In genomic region chr2:84252076-84252475, GRCm38 (mm10) we compare ENCODE assay signal across 25 mouse cellular contexts.
"Had no signal": no experiment of that assay in that cellular context is flagged by ENCODE, and none has a peak within 500 bp of the region (broad histone marks: within the 10 kb centered on the region; RNA-seq: fewer than 3 reads in every experiment).

No protein-coding gene starts in this region.

- H3K27ac ChIP-seq: heart, embryonic 10.5 days; hindbrain, embryonic 10.5 days; hindbrain, embryonic 12.5 days; hindbrain, embryonic 15.5 days; hindbrain, postnatal 0 days; kidney, embryonic 15.5 days; kidney, postnatal 0 days; limb, embryonic 13.5 days; limb, embryonic 15.5 days had no signal

- H3K4me2 ChIP-seq: heart, embryonic 12.5 days; hindbrain, embryonic 12.5 days; hindbrain, embryonic 15.5 days; kidney, embryonic 15.5 days; limb, embryonic 13.5 days; limb, embryonic 15.5 days; liver, embryonic 11.5 days had no signal

- H3K36me3 ChIP-seq: heart, embryonic 10.5 days; heart, embryonic 12.5 days; hindbrain, embryonic 10.5 days; hindbrain, embryonic 12.5 days; hindbrain, embryonic 15.5 days; kidney, embryonic 15.5 days; limb, embryonic 13.5 days; limb, embryonic 15.5 days had no signal

- H3K9ac ChIP-seq: heart, embryonic 12.5 days; hindbrain, embryonic 12.5 days; hindbrain, embryonic 15.5 days; kidney, embryonic 15.5 days; limb, embryonic 13.5 days; limb, embryonic 15.5 days had no signal

- H3K4me1 ChIP-seq: heart, embryonic 10.5 days; heart, embryonic 12.5 days; hindbrain, embryonic 10.5 days; hindbrain, embryonic 12.5 days; hindbrain, embryonic 15.5 days; kidney, embryonic 15.5 days; limb, embryonic 13.5 days; limb, embryonic 15.5 days had no signal

- ATAC-seq: hindbrain, postnatal 0 days; intestine, embryonic 16.5 days had no signal

- H3K4me3 ChIP-seq: heart, embryonic 10.5 days; heart, embryonic 12.5 days; hindbrain, embryonic 10.5 days; hindbrain, embryonic 12.5 days; hindbrain, embryonic 15.5 days; kidney, embryonic 15.5 days; limb, embryonic 13.5 days; limb, embryonic 15.5 days had no signal

- H3K27me3 ChIP-seq: heart, embryonic 12.5 days; hindbrain, embryonic 12.5 days; hindbrain, embryonic 15.5 days; kidney, embryonic 15.5 days; limb, embryonic 13.5 days; limb, embryonic 15.5 days had no signal

- DNase-seq: gastrocnemius, postnatal 14 days; gastrocnemius, postnatal 36 days; heart, adult 18-20 months; heart, postnatal 10 days; heart, postnatal 4 days; kidney, adult 11 months; kidney, adult 2 months; kidney, adult 9 months; kidney, postnatal 14 days; kidney, postnatal 36 days; layer of hippocampus, adult 9-11 months; layer of hippocampus, postnatal 36 days; left cerebral cortex, postnatal 4 days had no signal

- H3K9me3 ChIP-seq: heart, embryonic 10.5 days; heart, embryonic 12.5 days; hindbrain, embryonic 10.5 days; hindbrain, embryonic 12.5 days; hindbrain, embryonic 15.5 days; kidney, embryonic 15.5 days; limb, embryonic 13.5 days; limb, embryonic 15.5 days had no signal
